Mouse (Mus musculus) layer of hippocampus, postnatal 10 days (tissue): ENCODE results near the gene Ebpl. TPM values are rescaled to one million over a fixed set of nuclear protein-coding genes. Genes with fewer than 3 reads are reported as not detected.

Source experiments
- total RNA-seq, 2 experiments: library from RNA; stranded (reverse); gene quantifications; 2 replicates each; pipeline ENCODE4 v1.2.3; 2021

The Ebpl gene
- total RNA-seq, 2 experiments from 2014 or later: 6.3 to 7.0 TPM

Other genes starting within 250 kb of the Ebpl start
- gene Sacs, start 222.0 kb downstream of the Ebpl start, total RNA-seq: 10 to 100 TPM; 52.8 to 54.3 TPM
- gene Sgcg, start 101.9 kb downstream of the Ebpl start, total RNA-seq: under 1 TPM; 0.33 to 0.41 TPM
- gene Arl11, start 50.7 kb downstream of the Ebpl start, total RNA-seq: under 1 TPM; 0.51 to 0.73 TPM
- 10 to 100 TPM; 70.5 to 74.2 TPM for gene Kpna3, start 79.4 kb upstream of the Ebpl start, total RNA-seq
- 10 to 100 TPM; 40.1 to 41.8 TPM for gene Spryd7, start 196.4 kb upstream of the Ebpl start, total RNA-seq
- 10 to 100 TPM; 14.5 to 18.6 TPM for gene Trim13, start 237.8 kb upstream of the Ebpl start, total RNA-seq
- gene Kcnrg, start 247.0 kb upstream of the Ebpl start, total RNA-seq: 1 to 10 TPM; 1.4 to 1.5 TPM